In the genomic region with DNA sequence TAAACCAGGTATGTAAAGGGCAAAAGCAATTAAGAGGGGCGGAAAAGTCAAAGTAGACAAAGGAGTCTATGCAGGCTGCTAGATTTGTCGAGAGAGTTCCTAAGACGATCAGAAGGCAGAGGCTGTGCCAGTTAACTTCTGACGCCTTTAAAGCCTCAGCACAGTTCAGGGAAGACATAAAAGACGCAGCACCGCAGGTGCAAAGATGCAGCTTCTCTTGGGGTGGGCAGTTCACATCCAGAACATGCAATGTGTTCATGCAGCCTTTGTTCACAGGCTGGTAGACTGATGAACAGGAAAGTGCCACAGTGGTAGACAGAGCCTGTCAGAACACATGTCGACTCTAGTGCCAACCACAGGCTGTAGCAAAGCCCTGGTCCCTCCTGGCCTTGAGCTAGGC, we compare ENCODE assay signal across 20 mouse cellular contexts. TPM values are rescaled to one million over a fixed set of nuclear protein-coding genes. Genes with fewer than 3 reads are reported as not detected.
DNase-seq lines count a peak whose midpoint lies in the region; ATAC-seq and TF ChIP-seq lines count a peak whose summit lies in the region.
"Had no signal": no experiment of that assay in that cellular context is flagged by ENCODE, and none has a peak within 500 bp of the region (broad histone marks: within the 10 kb centered on the region; RNA-seq: fewer than 3 reads in every experiment).

No protein-coding gene starts in this region.

- H3K4me2 ChIP-seq in heart, embryonic 16.5 days (ENCODE audit: low read depth, low read length) = no peak overlapping the region
- no peak overlapping the region for H3K4me2 ChIP-seq in hindbrain, postnatal 0 days (ENCODE audit: low read depth, low read length)
- H3K4me2 ChIP-seq: heart, embryonic 13.5 days; hindbrain, embryonic 14.5 days had no signal

- no peaks in the 10 kb centered on the region for H3K36me3 ChIP-seq in heart, embryonic 16.5 days (ENCODE audit: control insufficient read depth, insufficient read depth)
- no peaks in the 10 kb centered on the region for H3K36me3 ChIP-seq in thymus, adult 2 months (ENCODE audit: control insufficient read depth, insufficient read depth, low read length)
- no peaks in the 10 kb centered on the region for H3K36me3 ChIP-seq in hindbrain, postnatal 0 days (ENCODE audit: insufficient read depth, low read length)
- H3K36me3 ChIP-seq: heart, embryonic 10.5 days had no signal

- H3K27me3 ChIP-seq in heart, embryonic 16.5 days (ENCODE audit: control insufficient read depth, insufficient read depth, low read length) = no peaks in the 10 kb centered on the region
- no peaks in the 10 kb centered on the region for H3K27me3 ChIP-seq in thymus, adult 2 months (ENCODE audit: control insufficient read depth, insufficient read depth, low read length)
- H3K27me3 ChIP-seq in hindbrain, postnatal 0 days (ENCODE audit: insufficient read depth, low read length) = no peaks in the 10 kb centered on the region
- H3K27me3 ChIP-seq: heart, embryonic 13.5 days had no signal

- WGBS in heart, embryonic 16.5 days = 90% methylated on average over 7 of the region's 7 CpGs
- 45% methylated on average over 7 of the region's 7 CpGs for WGBS in thymus, adult 2 months
- 90% methylated on average over 7 of the region's 7 CpGs for WGBS in hindbrain, postnatal 0 days

- H3K27ac ChIP-seq in heart, embryonic 16.5 days (ENCODE audit: low read length) = no peak overlapping the region
- peak overlapping the region; percentile 69 for H3K27ac ChIP-seq in thymus, adult 2 months (ENCODE audit: control insufficient read depth, insufficient read depth, low read length)
- no peak overlapping the region for H3K27ac ChIP-seq in hindbrain, postnatal 0 days
- H3K27ac ChIP-seq: gastrocnemius, adult 2 months; heart, adult 2 months; heart, embryonic 10.5 days; heart, embryonic 13.5 days; hindbrain, embryonic 14.5 days had no signal

- no peak overlapping the region for H3K4me3 ChIP-seq in heart, embryonic 16.5 days (ENCODE audit: low read length)
- H3K4me3 ChIP-seq in thymus, adult 2 months (ENCODE audit: control insufficient read depth, insufficient read depth, low read length) = no peak overlapping the region
- no peak overlapping the region for H3K4me3 ChIP-seq in hindbrain, postnatal 0 days (ENCODE audit: low read length)
- H3K4me3 ChIP-seq: gastrocnemius, adult 2 months; heart, adult 2 months; heart, embryonic 10.5 days; heart, embryonic 13.5 days had no signal

- H3K9ac ChIP-seq in heart, embryonic 16.5 days (ENCODE audit: low read length) = no peak overlapping the region
- no peak overlapping the region for H3K9ac ChIP-seq in hindbrain, postnatal 0 days (replicated peaks; ENCODE audit: low read length)
- H3K9ac ChIP-seq: forebrain, postnatal 0 days; heart, embryonic 13.5 days; hindbrain, embryonic 14.5 days had no signal

- H3K4me1 ChIP-seq in heart, embryonic 16.5 days (ENCODE audit: control insufficient read depth, insufficient read depth, low read length) = peaks cover 10% of the 10 kb centered on the region
- peaks cover 7% of the 10 kb centered on the region for H3K4me1 ChIP-seq in thymus, adult 2 months (replicated peaks; ENCODE audit: control insufficient read depth, insufficient read depth, low read length)
- no peaks in the 10 kb centered on the region for H3K4me1 ChIP-seq in hindbrain, postnatal 0 days (ENCODE audit: insufficient read depth, low read length)

- no peak for TF ChIP-seq CTCF in thymus, adult 2 months (IDR thresholded peaks at IDR 0.05; ENCODE audit: borderline replicate concordance, control insufficient read depth, extremely low read depth, insufficient read depth, low read length, poor library complexity)
- no peak for TF ChIP-seq CTCF in hindbrain, postnatal 0 days (IDR thresholded peaks at IDR 0.05; ENCODE audit: low read depth)

- no peaks in the 10 kb centered on the region for H3K9me3 ChIP-seq in heart, embryonic 16.5 days (replicated peaks; ENCODE audit: control insufficient read depth, low read length)
- H3K9me3 ChIP-seq in hindbrain, postnatal 0 days (ENCODE audit: low read length) = no peaks in the 10 kb centered on the region
- H3K9me3 ChIP-seq: heart, embryonic 10.5 days; heart, embryonic 13.5 days had no signal

- no peak for TF ChIP-seq POLR2A in thymus, adult 2 months (IDR thresholded peaks at IDR 0.05; ENCODE audit: control insufficient read depth, extremely low read depth, insufficient read depth, low read length, poor library complexity)

- peak; percentile 58; the same call in 1 of the 2 replicates for ATAC-seq in heart, embryonic 16.5 days (replicated peaks; ENCODE audit: extremely low read depth, insufficient read depth, low FRiP score)
- ATAC-seq in hindbrain, postnatal 0 days = no peak
- ATAC-seq: forebrain, embryonic 14.5 days; forebrain, postnatal 0 days had no signal

- DNase-seq in heart, postnatal 4 days = no peak
- peak; percentile 8 for DNase-seq in thymus, adult 2 months
- DNase-seq in thymus, postnatal 14 days = peak; percentile 31
- DNase-seq in thymus, postnatal 4 days = peak; percentile 20
- DNase-seq in T-cell, adult 2 months (ENCODE audit: low spot score) = no peak
- DNase-seq in hindbrain, postnatal 0 days (ENCODE audit: low spot score) = no peak
- DNase-seq: adrenal gland, postnatal 10 days; adrenal gland, postnatal 36 days; cerebellum, adult 18-20 months; cerebellum, adult 9-10 months; cerebellum, postnatal 14 days; forebrain, postnatal 0 days; gastrocnemius, adult 2 months; gastrocnemius, postnatal 36 days; heart, adult 2 months had no signal

RNA-seq across cellular contexts. Expression of a gene that starts 51.6 kb away (rescaled TPM):
- polyA plus RNA-seq in heart, embryonic 16.5 days (2015; fragmentation: Nextera tagmentation; extraction: Ambion mirVana) = 9.7 and 10.4 TPM in 2 replicates
- 1 to 10 TPM; 5.3 to 5.4 TPM for total RNA-seq in heart, postnatal 4 days (2021)
- 4.9 and 5.1 TPM in 2 replicates for polyA plus RNA-seq in thymus, adult 2 months (2012; rRNA removed)
- total RNA-seq in hindbrain, postnatal 0 days (2014; rRNA removed) = 4.1 and 8.1 TPM in 2 replicates
- polyA plus RNA-seq in hindbrain, postnatal 0 days (2015; fragmentation: Nextera tagmentation; extraction: Ambion mirVana) = 4.3 and 5.1 TPM in 2 replicates

Comparison
In these comparisons a context has a peak if more than half of its experiments do, and no peak if none do; other contexts are left out.
1. DNase-seq: peak in thymus, adult 2 months (single experiment), thymus, postnatal 14 days (single experiment) and thymus, postnatal 4 days (single experiment); none in heart, postnatal 4 days (single experiment), T-cell, adult 2 months (single experiment) and hindbrain, postnatal 0 days (single experiment).